Mouse (Mus musculus): ENCODE measurements around the gene Pde4b. TPM values are rescaled to one million over a fixed set of nuclear protein-coding genes. Genes with fewer than 3 reads are reported as not detected.

The Pde4b gene
- polyA plus RNA-seq, 1 experiment = 4.9 TPM

DNA sequence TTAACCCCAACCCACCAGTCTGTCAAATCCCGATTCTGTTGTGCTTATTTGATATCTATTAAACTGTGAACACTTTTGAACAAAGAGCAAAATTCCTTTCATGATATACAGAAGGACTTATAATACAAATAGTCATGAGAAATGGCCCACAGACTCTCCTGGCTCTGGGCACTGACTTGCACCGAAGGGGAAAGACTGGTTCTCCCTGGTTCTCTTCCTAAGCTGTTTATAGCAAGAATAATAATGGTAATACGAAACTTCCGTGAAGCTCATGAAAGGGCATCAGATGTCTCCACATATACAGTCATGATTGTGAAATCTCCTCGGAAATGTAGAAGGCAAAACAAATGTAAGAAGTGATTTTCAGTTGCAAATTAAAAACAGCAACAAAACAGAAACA, 287.3 kb downstream of the Pde4b start:
- Histone ChIP-seq H3K4me1 (ENCODE audit: control insufficient read depth, insufficient read depth, insufficient read length, low read length) (no peaks in the 10 kb centered on the region), H3K27ac (replicated peaks; ENCODE audit: low read depth, low read length) (no peak overlapping the region), H3K4me3 (ENCODE audit: insufficient read depth, low read depth, low read length) (no peak overlapping the region)

DNA sequence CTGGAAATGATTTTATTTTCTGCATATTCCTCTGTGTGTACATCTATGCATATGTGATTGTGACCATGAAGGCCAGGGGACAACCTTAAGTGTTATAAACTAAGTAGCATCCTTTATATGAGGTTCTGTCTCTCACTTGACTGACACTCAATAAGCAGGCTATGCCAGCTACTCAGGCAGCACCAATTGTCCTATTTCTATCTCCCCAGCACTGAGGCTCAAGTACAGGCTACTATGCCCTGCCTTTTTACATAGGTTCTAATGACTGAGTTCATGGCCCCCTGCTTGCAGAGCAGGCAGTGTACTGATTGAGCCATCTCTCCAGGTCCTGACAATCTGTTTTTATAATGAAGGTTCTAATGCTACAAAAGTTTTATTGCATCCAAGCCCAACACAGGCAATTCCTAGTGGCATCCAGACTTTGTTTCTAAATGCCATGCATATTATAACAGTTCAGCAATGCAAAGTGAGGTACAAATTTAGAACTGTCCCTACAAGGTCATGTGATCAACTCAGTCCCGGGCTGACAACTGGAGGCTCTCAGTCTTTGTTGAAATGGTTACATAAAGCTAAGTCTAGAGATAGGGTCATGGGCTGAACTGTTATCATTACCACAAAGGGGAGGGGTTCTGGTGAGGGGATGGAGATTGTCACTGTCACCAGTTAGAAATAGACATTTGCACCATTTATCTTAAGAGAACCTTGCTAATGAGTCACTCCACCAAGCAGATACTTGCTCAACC, 295.6 kb downstream of the Pde4b start:
- Histone ChIP-seq H3K27ac (replicated peaks; ENCODE audit: low read depth, low read length) (no peak overlapping the region), H3K4me1 (ENCODE audit: control insufficient read depth, insufficient read depth, insufficient read length, low read length) (no peaks in the 10 kb centered on the region), H3K4me3 (ENCODE audit: insufficient read depth, low read depth, low read length) (no peak overlapping the region)

DNA sequence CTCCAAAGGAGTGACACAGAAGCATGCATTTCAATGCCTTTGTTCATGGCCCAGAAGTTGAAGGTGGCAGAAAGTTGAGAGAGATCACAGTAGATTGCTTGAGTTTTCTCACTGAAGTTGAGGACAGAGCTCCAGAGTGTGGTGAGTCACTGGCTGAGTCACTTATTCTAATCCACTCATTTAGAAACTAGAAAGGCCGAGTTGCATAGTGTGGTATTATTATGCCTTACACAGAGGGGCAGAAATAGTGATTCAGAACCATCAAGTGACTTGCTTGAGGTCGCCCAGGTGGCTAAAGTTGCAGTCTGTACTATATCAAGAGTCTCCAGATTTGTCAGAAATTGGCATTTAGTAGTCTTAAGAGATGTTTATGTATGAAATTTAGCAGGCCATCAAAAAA, 306.3 kb downstream of the Pde4b start:
- Histone ChIP-seq H3K4me1 (ENCODE audit: control insufficient read depth, insufficient read depth, insufficient read length, low read length) (no peaks in the 10 kb centered on the region), H3K4me3 (ENCODE audit: insufficient read depth, low read depth, low read length) (no peak overlapping the region), H3K27ac (replicated peaks; ENCODE audit: low read depth, low read length) (no peak overlapping the region)

DNA sequence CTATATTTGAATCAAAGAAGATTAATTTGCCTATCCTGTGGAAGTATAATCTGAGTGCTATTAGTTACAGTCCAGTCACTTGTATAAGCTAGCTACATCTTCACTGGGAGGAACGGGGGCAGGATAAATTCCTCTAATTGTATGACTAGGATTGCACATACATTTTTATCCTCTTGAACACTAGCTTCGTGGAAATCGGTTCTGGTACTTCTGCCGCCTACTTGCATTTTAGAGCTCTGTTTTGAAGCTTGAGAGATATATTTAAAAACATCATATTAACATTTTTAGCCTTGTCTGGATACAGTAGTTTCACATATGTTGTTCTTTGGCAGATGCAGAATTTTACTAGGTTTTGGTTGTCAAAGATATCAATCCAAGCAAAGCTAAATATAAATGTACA, 310.0 kb downstream of the Pde4b start:
- no peak overlapping the region for H3K4me3 ChIP-seq (ENCODE audit: insufficient read depth, low read depth, low read length)
- no peak overlapping the region for H3K27ac ChIP-seq (replicated peaks; ENCODE audit: low read depth, low read length)
- no peaks in the 10 kb centered on the region for H3K4me1 ChIP-seq (ENCODE audit: control insufficient read depth, insufficient read depth, insufficient read length, low read length)

DNA sequence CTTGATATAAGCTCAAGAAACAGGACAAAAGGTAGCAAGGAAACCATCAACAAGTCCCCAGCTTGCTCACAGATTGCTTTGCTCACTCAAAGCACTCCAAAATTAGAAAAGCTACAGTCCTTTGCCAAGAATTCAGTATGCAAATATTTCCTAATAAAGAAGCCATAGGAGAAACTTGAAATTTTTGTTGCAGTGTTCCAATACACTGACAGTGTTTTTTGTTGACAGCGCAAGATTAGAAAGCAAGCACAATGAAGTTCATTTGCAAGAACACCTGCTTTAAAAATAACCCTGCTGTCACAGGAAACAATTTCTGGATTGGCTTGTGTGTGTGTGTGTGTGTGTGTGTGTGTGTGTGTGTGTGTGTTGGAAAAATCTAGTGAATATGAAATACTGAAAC, 311.2 kb downstream of the Pde4b start:
- Histone ChIP-seq H3K4me1 (ENCODE audit: control insufficient read depth, insufficient read depth, insufficient read length, low read length) (no peaks in the 10 kb centered on the region), H3K4me3 (ENCODE audit: insufficient read depth, low read depth, low read length) (no peak overlapping the region), H3K27ac (replicated peaks; ENCODE audit: low read depth, low read length) (no peak overlapping the region)

DNA sequence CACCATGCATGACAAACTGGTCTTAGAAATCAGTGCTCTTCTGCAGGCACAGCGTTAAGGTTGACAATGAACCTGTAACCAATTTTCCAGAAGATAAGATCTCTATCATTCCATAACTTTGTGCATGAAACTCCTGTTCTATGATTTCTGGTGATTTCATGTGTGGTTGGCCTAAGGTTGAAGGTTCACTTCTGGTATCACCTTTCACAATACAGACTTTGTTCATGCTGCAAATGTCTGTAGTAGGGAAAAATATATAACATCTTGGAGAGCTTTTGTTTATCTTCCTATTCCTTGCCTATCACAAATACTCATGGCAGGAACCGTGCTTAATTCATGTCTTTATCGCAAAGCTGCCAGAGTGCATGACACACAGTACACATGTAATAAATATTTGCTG, 319.5 kb downstream of the Pde4b start:
- H3K4me3 ChIP-seq (ENCODE audit: insufficient read depth, low read depth, low read length) = no peak overlapping the region
- no peak overlapping the region for H3K27ac ChIP-seq (replicated peaks; ENCODE audit: low read depth, low read length)
- H3K4me1 ChIP-seq (ENCODE audit: control insufficient read depth, insufficient read depth, insufficient read length, low read length) = no peaks in the 10 kb centered on the region

DNA sequence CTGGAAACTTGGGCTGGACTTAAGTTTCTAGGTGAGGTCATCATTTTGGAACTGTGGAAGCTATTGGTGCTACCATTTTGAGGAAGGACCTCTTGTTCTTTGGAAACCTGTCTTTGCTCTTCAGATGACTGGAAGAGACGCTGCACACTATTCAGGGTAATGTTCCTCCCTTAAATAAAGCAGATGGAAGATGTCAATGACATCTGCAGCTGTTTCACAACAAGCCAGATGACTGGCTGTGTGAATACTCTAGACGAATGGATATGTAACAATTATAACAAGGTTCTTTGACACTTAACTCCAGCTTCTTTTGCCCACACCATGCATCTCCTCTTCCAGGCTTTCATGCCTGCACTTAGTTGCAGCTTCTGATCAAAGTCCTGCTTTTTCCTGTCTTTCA, 320.8 kb downstream of the Pde4b start:
- Histone ChIP-seq H3K27ac (replicated peaks; ENCODE audit: low read depth, low read length) (no peak overlapping the region), H3K4me1 (ENCODE audit: control insufficient read depth, insufficient read depth, insufficient read length, low read length) (no peaks in the 10 kb centered on the region), H3K4me3 (ENCODE audit: insufficient read depth, low read depth, low read length) (no peak overlapping the region)

DNA sequence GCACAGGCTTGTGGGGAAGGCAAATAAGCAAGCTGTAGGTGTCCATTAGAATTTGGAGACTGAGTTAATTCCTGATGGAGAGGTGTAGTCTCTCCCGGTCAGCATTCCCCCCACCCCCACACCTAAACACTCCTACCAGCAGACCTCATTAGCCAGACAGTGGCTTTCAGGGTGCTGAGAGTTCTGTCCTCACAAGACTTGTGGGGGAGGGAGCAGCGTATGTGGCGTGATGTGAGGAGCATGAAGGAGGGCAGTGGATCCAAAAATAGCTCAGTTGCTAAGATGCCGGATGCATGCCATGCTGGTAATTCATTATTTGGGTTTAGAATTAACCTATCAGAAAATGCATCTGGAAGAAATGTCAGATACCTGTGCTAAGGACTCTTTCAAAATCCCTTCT, 321.6 kb downstream of the Pde4b start:
- Histone ChIP-seq H3K27ac (replicated peaks; ENCODE audit: low read depth, low read length) (no peak overlapping the region), H3K4me1 (ENCODE audit: control insufficient read depth, insufficient read depth, insufficient read length, low read length) (no peaks in the 10 kb centered on the region), H3K4me3 (ENCODE audit: insufficient read depth, low read depth, low read length) (no peak overlapping the region)

DNA sequence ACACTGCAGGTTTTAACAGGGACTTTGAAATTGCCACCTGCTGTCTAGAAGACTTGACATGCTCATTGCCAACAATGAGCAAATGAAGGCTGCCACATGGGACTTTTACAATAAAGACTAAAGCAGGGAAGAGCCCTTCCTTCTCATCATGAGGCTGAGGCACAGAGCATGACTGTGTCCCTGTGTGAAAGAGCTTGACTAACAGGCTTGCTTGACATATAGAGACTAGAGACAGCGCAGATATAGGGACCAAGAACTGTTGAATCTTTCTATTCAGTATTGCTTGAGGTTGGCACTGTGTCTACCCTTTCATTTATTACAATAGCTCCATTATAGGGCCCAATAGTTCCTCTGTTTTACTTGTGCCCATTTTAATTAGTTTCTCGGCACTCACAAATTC, 325.8 kb downstream of the Pde4b start:
- Histone ChIP-seq H3K4me3 (ENCODE audit: insufficient read depth, low read depth, low read length) (no peak overlapping the region), H3K27ac (replicated peaks; ENCODE audit: low read depth, low read length) (no peak overlapping the region), H3K4me1 (ENCODE audit: control insufficient read depth, insufficient read depth, insufficient read length, low read length) (no peaks in the 10 kb centered on the region)

DNA sequence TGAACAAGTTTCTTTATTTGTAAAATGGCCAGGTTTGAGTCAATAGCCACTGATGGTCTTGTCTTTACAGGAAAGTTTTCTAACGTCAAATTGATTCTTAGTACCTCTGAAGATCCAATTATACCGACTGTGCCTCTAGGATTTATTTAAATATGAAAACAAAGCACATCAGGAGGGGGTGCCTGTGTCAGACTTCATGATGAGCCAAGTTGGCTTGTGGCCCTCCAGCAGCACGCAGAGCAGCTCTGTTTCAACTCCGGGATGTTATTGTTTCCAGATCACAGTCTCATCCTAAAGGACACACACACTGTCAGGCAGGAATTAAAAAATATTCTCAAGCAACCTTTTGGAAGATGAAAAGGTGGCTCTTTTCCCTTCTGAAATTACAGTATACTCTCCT, 326.5 kb downstream of the Pde4b start:
- Histone ChIP-seq H3K4me3 (ENCODE audit: insufficient read depth, low read depth, low read length) (no peak overlapping the region), H3K4me1 (ENCODE audit: control insufficient read depth, insufficient read depth, insufficient read length, low read length) (no peaks in the 10 kb centered on the region), H3K27ac (replicated peaks; ENCODE audit: low read depth, low read length) (no peak overlapping the region)

DNA sequence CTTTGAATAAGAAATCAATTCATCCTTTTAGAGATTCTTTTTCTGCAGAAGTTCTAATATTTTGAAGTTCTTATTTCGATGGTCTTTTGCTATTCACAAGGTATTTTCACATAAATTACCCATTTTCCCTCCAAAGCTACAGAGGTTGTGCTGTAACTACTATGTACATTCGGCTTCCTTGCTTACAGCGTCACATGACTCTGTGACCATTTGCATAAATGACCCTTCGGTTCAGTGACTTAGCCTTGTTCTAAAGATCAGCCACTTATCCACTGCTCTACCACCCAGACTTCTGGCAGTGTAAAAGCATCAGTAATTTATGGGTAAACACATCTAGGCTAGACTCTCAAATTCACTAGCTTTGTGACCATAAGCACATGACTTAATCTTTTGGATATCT, 327.3 kb downstream of the Pde4b start:
- Histone ChIP-seq H3K4me3 (ENCODE audit: insufficient read depth, low read depth, low read length) (no peak overlapping the region), H3K27ac (replicated peaks; ENCODE audit: low read depth, low read length) (no peak overlapping the region), H3K4me1 (ENCODE audit: control insufficient read depth, insufficient read depth, insufficient read length, low read length) (no peaks in the 10 kb centered on the region)

DNA sequence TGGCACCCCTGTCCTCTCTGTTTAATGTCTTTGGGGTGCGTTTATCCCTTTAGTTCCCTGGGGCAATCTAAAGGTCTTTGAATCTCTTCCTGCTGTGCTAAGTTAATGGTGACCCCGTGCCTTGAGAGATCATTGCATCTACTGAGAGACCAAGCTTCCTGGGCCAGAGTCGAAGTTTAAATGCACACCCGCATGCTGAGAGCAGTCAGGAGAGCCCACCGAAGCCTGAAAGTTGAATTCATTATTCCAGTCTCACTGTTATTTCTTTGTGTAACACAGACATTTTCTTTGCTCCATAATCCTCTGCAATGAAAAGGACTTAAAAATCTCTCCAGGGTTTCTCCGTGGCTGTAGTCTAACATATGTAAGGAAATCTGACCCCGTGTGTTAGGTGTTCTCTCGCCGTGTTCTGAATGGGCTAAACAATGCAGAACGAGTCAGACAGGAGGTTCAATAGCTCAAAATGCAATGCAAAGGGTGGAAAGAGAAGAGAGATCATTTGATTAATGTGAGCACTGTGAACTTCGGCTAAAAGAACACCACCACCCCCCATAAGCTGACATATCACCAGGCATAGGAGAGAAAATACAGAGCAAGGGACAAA, 333.6 kb downstream of the Pde4b start:
- no peak overlapping the region for H3K27ac ChIP-seq (replicated peaks; ENCODE audit: low read depth, low read length)
- H3K4me3 ChIP-seq (ENCODE audit: insufficient read depth, low read depth, low read length) = no peak overlapping the region

DNA sequence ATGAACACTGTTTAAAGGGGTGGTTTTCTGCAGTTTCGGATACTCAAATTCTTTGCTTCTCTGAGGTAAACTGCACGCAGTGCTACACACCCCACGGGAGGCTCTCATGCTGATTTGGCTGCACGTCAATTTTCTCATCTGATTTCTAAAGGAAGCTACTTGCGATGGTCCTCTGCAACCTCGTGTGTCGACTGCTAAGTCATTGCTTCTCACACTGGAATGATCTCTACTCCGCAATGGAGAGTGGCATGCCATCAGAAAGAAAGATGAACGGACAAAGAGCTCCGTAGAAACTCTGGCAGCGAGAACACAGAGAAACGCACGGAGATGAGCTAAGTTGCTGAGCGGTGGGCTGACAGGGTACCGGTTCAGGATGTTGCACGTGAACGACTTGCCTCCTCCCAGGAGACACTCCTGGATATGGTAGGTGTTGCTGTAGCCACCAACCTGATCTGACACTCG, 334.1 kb downstream of the Pde4b start:
- Histone ChIP-seq H3K4me1 (ENCODE audit: control insufficient read depth, insufficient read depth, insufficient read length, low read length) (no peaks in the 10 kb centered on the region), H3K4me3 (ENCODE audit: insufficient read depth, low read depth, low read length) (no peak overlapping the region), H3K27ac (replicated peaks; ENCODE audit: low read depth, low read length) (no peak overlapping the region)

More for the DNA sequence above, 333.6 kb downstream of the Pde4b start:
- no peaks in the 10 kb centered on the region for H3K4me1 ChIP-seq (ENCODE audit: control insufficient read depth, insufficient read depth, insufficient read length, low read length)

DNA sequence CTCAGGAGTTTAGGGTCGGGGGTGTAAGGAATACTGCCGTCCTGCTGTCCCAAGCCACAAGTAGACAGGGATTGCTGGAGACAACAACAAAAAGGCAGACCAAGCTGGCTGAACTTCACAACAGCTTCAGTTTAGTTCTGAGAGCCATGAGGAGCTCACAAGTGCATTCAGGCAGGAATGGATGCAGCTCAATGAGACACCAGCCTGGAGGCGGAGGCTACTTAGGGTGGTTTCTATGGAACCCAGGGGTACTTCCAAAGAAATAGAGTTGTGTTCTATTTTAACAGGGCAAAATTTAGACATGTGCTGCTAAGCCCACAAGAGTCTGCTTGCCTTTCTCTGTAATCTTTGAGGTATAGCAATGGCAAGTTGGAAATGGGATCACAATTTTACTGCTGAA, 336.8 kb downstream of the Pde4b start:
- Histone ChIP-seq H3K4me3 (ENCODE audit: insufficient read depth, low read depth, low read length) (no peak overlapping the region), H3K4me1 (ENCODE audit: control insufficient read depth, insufficient read depth, insufficient read length, low read length) (no peaks in the 10 kb centered on the region), H3K27ac (replicated peaks; ENCODE audit: low read depth, low read length) (no peak overlapping the region)

DNA sequence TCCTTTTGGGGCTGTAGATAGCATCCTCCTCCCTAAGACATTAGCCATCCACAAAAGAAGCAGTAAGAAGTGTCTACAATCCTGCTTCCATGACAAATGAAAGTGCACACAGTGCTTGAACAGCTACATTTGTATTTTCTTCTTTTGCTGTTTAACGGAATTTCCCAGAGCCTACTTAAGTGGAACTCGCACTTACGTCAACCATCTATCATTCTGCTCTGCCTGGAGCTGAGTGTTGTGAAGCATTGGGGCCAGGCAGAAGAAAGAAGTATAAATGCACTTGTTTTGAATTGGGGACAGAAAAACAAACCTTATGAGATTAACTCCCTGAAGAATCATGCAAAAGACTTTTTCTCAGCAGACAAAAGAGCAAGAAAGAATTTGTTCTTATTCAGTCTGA, 338.1 kb downstream of the Pde4b start:
- no peaks in the 10 kb centered on the region for H3K4me1 ChIP-seq (ENCODE audit: control insufficient read depth, insufficient read depth, insufficient read length, low read length)
- no peak overlapping the region for H3K4me3 ChIP-seq (ENCODE audit: insufficient read depth, low read depth, low read length)
- no peak overlapping the region for H3K27ac ChIP-seq (replicated peaks; ENCODE audit: low read depth, low read length)

DNA sequence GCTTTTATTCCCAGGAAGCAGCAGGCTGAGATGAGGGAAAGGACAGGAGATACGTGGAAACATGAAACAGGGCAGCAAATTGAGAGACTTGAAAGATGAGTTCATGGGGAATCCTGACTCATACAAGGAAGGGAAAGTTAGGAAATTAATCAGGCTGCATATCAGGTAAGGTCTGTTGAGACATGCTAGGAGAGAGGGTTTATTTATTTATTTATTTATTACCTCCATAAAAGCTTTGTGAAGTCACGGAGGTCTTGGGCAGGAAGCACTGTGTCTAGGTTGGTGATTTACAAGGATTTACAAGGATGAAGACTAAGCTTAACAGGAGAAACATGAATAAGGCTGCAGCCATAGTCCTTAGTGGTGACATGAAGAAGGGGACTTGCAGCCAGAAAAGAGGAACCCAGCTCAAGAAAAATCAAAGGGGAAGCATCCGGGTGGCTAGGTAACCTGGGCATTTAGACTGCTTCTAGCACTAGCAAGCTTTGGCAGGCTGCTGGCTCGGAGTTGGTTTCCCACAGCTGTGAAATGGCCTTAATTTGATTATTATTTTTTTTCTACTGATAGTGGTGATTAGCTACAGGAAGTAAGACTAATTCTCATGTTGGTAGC, 342.5 kb downstream of the Pde4b start:
- peaks cover 2% of the 10 kb centered on the region; the same call in 1 of the 2 replicates for H3K4me1 ChIP-seq (ENCODE audit: control insufficient read depth, insufficient read depth, insufficient read length, low read length)

More for the DNA sequence above, 342.5 kb downstream of the Pde4b start:
- H3K4me3 ChIP-seq (ENCODE audit: insufficient read depth, low read depth, low read length) = no peak overlapping the region
- no peak overlapping the region for H3K27ac ChIP-seq (replicated peaks; ENCODE audit: low read depth, low read length)
